Mouse (Mus musculus): Measurements from ENCODE around the gene Gcnt2. TPM values are rescaled to one million over a fixed set of nuclear protein-coding genes. Genes with fewer than 3 reads are reported as not detected.
A peak's percentile ranks its signal among the peaks of the same experiment; 100 is the strongest.

Gcnt2 gene
- polyA plus RNA-seq, 1 experiment from 2014 or later: 7.3 TPM

DNA sequence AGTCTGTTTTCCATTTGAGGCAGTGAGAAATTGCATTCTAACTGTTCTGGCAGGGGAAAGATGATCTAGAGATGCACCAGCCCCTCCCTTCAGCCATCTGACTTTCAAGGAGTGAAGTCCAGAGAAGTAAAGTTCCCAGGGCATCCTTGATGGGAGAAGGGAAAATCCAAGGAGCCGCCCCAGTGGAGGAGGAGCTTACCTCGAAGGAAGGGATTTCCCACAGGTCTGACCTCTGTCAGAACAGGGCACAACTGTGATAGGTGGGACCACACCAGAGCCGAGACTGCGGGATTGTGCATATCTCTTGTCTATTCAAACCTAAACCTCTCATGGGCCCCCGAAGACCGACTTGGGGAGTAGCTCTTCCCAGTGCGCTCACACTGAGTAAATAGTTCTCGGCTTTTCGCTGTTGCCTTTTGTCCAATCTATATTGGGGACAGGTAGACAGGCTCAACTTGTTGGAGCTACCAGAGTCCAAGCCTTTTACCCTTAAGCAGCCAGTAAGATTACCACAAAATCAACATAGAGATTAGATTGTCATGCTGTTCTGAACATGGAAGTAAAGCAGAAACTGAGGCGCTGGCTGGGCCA, 91.9 kb downstream of the Gcnt2 start:
- 80% methylated on average over 10 of the region's 10 CpGs for WGBS
- DNase-seq (ENCODE audit: low spot score) (no peak), ATAC-seq (replicated peaks; ENCODE audit: low FRiP score, low read depth) (no peak)
- no peak for TF ChIP-seq CTCF (IDR thresholded peaks at IDR 0.05; ENCODE audit: low read depth)
- no peaks in the 10 kb centered on the region for H3K36me3 ChIP-seq (ENCODE audit: insufficient read depth, low read length)
- no peak overlapping the region for H3K4me2 ChIP-seq (ENCODE audit: low read length)
- H3K27ac ChIP-seq: no peak overlapping the region
- no peaks in the 10 kb centered on the region for H3K27me3 ChIP-seq (ENCODE audit: insufficient read depth, low read length)
- no peaks in the 10 kb centered on the region; the same call in 1 of the 2 replicates for H3K4me1 ChIP-seq (replicated peaks; ENCODE audit: insufficient read depth, low read length)
- H3K9me3 ChIP-seq (replicated peaks; ENCODE audit: low read length): no peaks in the 10 kb centered on the region
- no peak overlapping the region for H3K9ac ChIP-seq (ENCODE audit: low read depth, low read length)
- H3K4me3 ChIP-seq (replicated peaks; ENCODE audit: low read depth, low read length): no peak overlapping the region

DNA sequence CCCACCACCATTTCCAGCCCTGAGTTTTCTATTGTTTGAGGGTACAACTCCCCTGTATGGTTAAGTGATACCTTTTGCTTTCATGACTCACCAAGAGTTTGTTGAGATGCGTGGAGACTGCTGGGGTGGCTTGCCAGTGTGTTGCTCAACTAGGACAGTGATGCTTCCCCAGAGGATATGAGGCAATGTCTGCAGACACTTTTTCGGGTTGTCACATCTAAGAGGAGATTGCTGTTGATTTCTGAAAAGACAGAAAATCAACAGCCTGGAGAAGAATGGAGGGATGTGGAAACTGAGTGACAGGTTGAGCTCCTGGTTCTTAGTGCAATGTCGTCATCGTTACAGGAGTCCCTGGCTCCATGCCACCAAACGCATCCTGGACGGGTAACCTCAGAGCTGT, 93.7 kb downstream of the Gcnt2 start:
- Histone ChIP-seq H3K4me3 (replicated peaks; ENCODE audit: low read depth, low read length) (no peak overlapping the region), H3K9ac (ENCODE audit: low read depth, low read length) (no peak overlapping the region), H3K36me3 (ENCODE audit: insufficient read depth, low read length) (no peaks in the 10 kb centered on the region), H3K4me1 (replicated peaks; ENCODE audit: insufficient read depth, low read length) (no peaks in the 10 kb centered on the region; the same call in 1 of the 2 replicates), H3K27me3 (ENCODE audit: insufficient read depth, low read length) (no peaks in the 10 kb centered on the region), H3K4me2 (ENCODE audit: low read length) (no peak overlapping the region), H3K9me3 (replicated peaks; ENCODE audit: low read length) (no peaks in the 10 kb centered on the region), H3K27ac (no peak overlapping the region)
- DNase-seq (ENCODE audit: low spot score) (no peak), ATAC-seq (replicated peaks; ENCODE audit: low FRiP score, low read depth) (no peak)
- no peak for TF ChIP-seq CTCF (IDR thresholded peaks at IDR 0.05; ENCODE audit: low read depth)
- 58% methylated on average over 6 of the region's 6 CpGs for WGBS

- no peaks in the 10 kb centered on the region for H3K27me3 ChIP-seq (ENCODE audit: insufficient read depth, low read length)
- no peaks in the 10 kb centered on the region for H3K9me3 ChIP-seq (replicated peaks; ENCODE audit: low read length)
- no peaks in the 10 kb centered on the region for H3K4me1 ChIP-seq (replicated peaks; ENCODE audit: insufficient read depth, low read length)
- H3K4me3 ChIP-seq (replicated peaks; ENCODE audit: low read depth, low read length): no peak overlapping the region
- ATAC-seq (replicated peaks; ENCODE audit: low FRiP score, low read depth): no peak
- no peak overlapping the region for H3K27ac ChIP-seq
- no peak for TF ChIP-seq CTCF (IDR thresholded peaks at IDR 0.05; ENCODE audit: low read depth)
- DNase-seq (ENCODE audit: low spot score): no peak
- H3K36me3 ChIP-seq (ENCODE audit: insufficient read depth, low read length): 0 out of 2 replicates have a peak, but pooled peaks cover 10% of the 10 kb centered on the region
- WGBS: 80% methylated on average over 7 of the region's 7 CpGs
- H3K4me2 ChIP-seq (ENCODE audit: low read length): no peak overlapping the region
- H3K9ac ChIP-seq (ENCODE audit: low read depth, low read length): no peak overlapping the region
Measured at GRCm38 (mm10) chr13:40955773-40956172, 96.2 kb downstream of the Gcnt2 start.

- Histone ChIP-seq H3K27me3 (ENCODE audit: insufficient read depth, low read length) (no peaks in the 10 kb centered on the region), H3K4me1 (replicated peaks; ENCODE audit: insufficient read depth, low read length) (no peaks in the 10 kb centered on the region), H3K36me3 (ENCODE audit: insufficient read depth, low read length) (no peaks in the 10 kb centered on the region), H3K27ac (no peak overlapping the region), H3K9me3 (replicated peaks; ENCODE audit: low read length) (no peaks in the 10 kb centered on the region), H3K4me2 (ENCODE audit: low read length) (no peak overlapping the region), H3K4me3 (replicated peaks; ENCODE audit: low read depth, low read length) (no peak overlapping the region), H3K9ac (ENCODE audit: low read depth, low read length) (no peak overlapping the region)
- WGBS: 90% methylated on average over 10 of the region's 10 CpGs
- no peak for TF ChIP-seq CTCF (IDR thresholded peaks at IDR 0.05; ENCODE audit: low read depth)
- DNase-seq (ENCODE audit: low spot score) (no peak), ATAC-seq (replicated peaks; ENCODE audit: low FRiP score, low read depth) (no peak)
Measured at GRCm38 (mm10) chr13:40967609-40968008, 108.1 kb downstream of the Gcnt2 start.

- no peak for ATAC-seq (replicated peaks; ENCODE audit: low FRiP score, low read depth)
- no peak for TF ChIP-seq CTCF (IDR thresholded peaks at IDR 0.05; ENCODE audit: low read depth)
- no peak overlapping the region for H3K4me3 ChIP-seq (replicated peaks; ENCODE audit: low read depth, low read length)
- H3K4me2 ChIP-seq (ENCODE audit: low read length): no peak overlapping the region
- H3K4me1 ChIP-seq (replicated peaks; ENCODE audit: insufficient read depth, low read length): no peaks in the 10 kb centered on the region
- DNase-seq (ENCODE audit: low spot score): peak; percentile 23
- 51% methylated on average over 5 of the region's 5 CpGs for WGBS
- no peak overlapping the region for H3K9ac ChIP-seq (ENCODE audit: low read depth, low read length)
- H3K27me3 ChIP-seq (ENCODE audit: insufficient read depth, low read length): no peaks in the 10 kb centered on the region
- no peaks in the 10 kb centered on the region for H3K9me3 ChIP-seq (replicated peaks; ENCODE audit: low read length)
- no peak overlapping the region for H3K27ac ChIP-seq
- H3K36me3 ChIP-seq (ENCODE audit: insufficient read depth, low read length): no peaks in the 10 kb centered on the region
Measured at GRCm38 (mm10) chr13:40968564-40968963, 109.0 kb downstream of the Gcnt2 start.

GRCm38 (mm10) chr13:40969761-40970390, 110.3 kb downstream of the Gcnt2 start:
- Histone ChIP-seq H3K9ac (ENCODE audit: low read depth, low read length) (no peak overlapping the region), H3K27me3 (ENCODE audit: insufficient read depth, low read length) (no peaks in the 10 kb centered on the region), H3K27ac (no peak overlapping the region), H3K4me2 (ENCODE audit: low read length) (no peak overlapping the region), H3K4me3 (replicated peaks; ENCODE audit: low read depth, low read length) (no peak overlapping the region), H3K9me3 (replicated peaks; ENCODE audit: low read length) (no peaks in the 10 kb centered on the region), H3K4me1 (replicated peaks; ENCODE audit: insufficient read depth, low read length) (no peaks in the 10 kb centered on the region), H3K36me3 (ENCODE audit: insufficient read depth, low read length) (no peaks in the 10 kb centered on the region)
- no peak for TF ChIP-seq CTCF (IDR thresholded peaks at IDR 0.05; ENCODE audit: low read depth)
- DNase-seq (ENCODE audit: low spot score) (no peak), ATAC-seq (replicated peaks; ENCODE audit: low FRiP score, low read depth) (no peak)
- 87% methylated on average over 4 of the region's 4 CpGs for WGBS
